Mouse (Mus musculus) right cerebral cortex, adult 2 months (tissue): ENCODE measurements around the gene Rasgef1b.
"Not testable (repeated sequence)": the region's sequence is repeated elsewhere in the genome, so short reads cannot be mapped to it uniquely, and the experiment has no call there.

Source experiments
- DNase-seq, 2 experiments: peaks; one replicate each; pipeline ENCODE4 v3.0.0; 2021 to 2022; ENCODE audit warnings: low spot score in 2 of 2

The Rasgef1b gene

DNA sequence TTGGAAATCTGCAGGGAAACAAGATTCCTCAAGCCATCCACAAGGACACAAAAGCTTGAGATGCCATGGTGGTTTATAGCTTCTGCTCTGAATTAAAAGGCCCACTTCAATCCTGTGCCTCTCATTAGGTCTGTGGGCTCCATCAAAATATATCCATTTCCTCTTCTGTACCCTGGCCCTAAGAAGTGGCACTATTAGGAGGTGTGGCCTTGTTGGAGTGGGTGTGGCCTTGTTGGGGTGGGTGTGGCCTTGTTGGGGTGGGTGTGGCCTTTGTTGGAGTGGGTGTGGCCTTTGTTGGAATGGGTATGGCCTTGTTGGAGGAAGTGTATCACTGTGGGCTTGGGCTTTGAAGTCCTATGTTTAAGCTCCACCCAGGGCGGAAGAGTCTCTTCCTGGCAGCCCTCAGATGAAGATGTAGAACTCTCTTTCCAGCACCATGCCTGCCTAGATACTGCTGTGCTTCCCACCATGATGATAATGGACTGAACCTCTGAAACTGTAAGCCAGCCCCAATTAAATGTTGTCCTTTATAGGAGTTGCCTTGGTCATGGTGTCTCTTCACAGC lies 512.2 kb downstream of the Rasgef1b start:
- not testable (repeated sequence) for DNase-seq

DNA sequence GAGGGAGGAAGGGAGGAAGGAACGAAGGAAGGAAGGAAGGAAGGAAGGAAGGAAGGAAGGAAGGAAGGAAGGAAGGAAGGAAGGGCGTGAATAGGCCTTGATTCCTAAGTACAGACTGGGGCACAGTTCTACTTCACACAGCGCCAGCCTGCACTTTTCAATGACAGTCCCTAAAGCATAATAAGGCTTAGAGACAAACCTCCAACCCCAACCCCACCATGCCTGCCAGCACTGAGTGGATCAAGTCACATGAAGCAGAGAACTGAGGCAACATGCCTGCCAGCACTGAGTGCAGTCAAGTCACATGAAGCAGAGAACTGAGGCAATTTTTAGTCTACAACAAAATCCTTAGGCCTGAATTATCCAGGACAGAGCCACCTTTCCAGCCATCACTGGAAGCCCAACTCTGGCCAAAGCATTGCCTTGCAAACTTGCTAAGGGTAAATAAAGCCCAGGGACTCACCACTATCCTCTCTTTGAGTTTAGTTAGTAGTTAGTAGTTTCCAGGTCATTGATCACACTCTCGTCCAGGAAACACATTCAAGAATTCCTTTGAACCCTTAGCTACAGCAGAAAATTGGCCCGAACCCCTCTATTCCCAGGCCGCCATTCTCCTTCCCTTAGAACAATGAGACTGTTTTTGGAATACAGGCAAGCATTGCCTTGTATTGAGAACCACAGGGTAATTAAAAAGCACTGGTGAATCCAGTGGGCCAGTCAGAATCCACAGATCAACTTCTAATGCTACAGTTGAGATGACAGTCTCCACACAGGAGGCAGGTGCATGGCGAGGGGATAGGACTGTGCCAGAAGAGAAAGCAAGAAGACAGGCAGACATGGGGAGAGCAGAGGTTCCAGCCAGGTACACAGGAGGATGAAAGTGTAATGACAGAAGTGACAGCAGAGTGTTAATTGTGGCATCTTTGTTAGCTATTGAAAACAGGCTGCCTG lies 513.4 kb downstream of the Rasgef1b start:
- DNase-seq, result no peak

DNA sequence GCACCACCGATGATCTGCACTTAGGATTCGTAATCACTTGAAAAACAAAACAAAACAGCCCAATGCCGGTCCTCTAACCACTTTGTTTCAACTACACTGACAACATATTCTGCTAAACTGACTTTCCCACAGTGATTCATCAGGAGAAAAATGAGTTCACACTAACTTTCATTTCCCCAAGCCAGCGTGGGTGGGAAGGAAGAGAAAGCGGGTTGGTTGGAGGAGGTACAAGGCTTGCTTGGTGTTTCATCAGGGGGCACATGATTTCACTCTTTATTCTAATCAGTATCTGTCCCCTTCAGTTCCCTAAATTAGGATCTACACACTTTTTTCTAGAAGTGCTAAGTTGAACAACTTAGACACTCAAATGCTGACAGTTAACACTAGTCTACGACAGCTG lies 514.5 kb downstream of the Rasgef1b start:
- DNase-seq, result peak; percentile 50 to 73

DNA sequence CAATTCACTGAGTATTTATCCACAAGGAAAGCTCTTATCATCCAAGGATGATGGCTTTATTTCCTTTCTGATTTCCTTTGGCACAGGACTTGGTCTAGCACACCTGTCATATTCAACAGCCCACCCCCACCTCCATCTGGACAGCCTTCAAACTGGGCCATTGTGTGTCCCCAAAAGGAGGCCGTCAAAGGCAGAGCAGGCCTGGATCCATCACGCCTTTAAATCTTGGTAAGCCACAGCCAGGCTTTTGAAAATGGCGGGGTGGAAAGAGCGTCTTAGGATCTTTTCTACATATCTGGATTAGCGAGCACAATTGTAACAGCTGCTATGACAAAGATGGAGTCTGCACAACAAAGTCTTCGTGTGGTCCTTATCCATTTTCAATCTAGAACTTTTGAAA lies 515.7 kb downstream of the Rasgef1b start:
- DNase-seq, result no peak

DNA sequence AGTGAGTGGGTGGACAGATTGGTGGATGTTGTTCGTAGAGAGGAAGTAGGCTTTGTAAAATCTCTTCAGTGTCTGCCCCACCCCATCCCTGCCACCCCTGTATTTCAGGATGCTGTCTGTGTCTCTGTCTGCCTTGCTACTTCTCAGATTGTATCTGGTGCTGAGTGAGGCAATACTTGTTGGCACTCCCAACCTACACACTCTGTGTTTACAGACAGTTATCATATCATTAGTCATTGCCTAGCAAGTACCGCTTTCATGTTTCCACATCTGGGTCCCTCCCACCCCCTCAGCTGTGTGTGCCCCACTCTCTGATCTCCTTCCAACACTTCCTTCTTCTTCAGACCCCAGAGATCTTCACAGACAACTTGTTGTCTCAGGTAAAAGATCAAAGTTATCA lies 525.4 kb downstream of the Rasgef1b start:
- no peak for DNase-seq

DNA sequence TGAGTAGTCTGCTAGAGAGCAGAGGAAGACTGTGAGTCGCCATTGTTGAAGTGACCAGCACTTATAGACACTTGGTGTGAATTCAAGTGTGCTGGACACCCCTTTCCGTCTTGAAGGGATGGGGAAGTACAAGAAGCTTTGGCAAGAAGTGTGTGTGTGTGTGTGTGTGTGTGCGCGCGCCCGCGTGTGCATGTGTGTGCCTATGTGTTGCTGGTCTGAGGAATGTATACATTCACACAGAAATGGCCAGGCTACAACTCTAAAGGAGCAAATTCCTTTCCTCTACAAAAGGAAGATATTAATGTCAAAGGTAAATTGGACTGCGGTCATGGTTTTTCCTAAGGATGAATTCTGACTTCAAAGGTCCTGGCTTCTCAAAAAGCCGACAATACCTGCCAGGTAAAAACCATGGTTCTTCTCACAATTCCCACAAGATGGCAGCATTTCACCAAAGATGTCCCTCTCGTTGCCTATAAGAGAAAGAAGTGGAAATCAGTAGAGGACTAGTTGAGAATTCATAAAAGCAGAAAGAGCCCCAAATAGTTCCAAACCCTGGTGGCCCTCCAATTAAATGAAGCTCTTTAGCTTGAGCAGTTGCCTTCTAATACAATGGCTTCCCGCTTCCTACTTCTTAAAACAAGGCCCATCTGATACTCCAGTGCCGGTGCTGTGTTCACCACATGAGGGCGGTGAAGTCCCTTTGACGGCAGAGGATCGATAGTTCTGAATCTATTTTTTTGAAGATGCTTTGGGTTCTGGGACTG lies 526.6 kb downstream of the Rasgef1b start:
- peak; percentile 75 to 79 for DNase-seq

DNA sequence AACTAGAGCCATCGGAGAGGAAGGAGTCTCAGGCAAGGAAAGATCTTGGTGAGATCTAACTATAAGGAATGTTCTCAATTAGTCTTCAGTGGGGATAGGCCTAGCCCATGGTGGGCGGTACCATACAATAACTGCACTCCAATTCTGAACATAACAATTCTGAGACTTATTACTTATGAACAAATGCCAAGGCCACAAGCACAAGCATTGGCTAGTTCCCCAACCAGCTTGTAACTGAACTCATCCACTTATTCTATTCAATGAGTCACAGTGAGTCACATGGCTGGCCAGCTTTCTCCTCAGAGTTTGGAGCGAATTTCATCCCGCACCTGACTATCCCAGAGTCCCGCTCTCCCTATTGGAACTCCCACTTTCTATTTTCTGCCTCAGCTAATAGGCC lies 533.4 kb downstream of the Rasgef1b start:
- DNase-seq, result no peak

DNA sequence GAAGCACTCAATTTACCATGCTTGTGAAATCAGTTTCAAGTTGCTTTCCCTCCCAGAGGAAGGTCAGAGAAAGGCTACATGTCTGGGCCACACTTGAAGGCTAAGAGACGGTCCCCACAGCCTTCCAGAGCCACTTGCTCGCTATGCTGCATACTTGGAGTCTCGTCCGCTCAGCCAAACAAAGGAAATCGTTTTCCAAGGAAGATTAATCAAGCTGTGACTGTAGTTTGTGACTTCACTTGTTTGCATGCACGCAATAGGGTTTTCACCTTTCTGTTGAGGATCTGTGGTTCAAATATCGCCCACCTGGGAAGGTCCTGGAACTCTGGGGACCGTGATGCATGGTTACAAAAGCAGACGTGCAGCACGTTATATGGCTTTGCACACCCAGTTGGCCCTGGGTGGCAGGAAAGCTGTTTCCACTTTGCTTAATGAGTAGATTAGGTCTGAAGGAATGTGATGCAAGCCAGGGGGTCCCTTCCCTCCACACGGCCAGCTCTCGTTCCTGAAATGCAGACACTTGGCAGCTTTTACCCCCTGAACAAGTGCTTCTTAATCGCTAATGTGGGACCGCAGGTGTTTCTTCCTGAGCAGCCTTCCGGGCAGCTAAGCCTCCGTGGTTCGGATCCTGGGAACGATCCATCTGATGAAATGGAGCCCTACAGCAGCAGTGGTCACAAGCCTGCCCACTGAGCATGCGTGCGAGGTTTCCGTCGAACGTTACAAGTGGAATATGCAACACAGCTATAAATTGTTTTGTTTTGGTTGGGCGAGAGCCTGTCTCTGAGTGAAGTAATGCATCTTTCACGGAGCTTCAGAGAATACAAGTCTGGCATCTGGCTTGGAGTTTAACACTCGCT lies 537.7 kb downstream of the Rasgef1b start:
- DNase-seq, result no peak

DNA sequence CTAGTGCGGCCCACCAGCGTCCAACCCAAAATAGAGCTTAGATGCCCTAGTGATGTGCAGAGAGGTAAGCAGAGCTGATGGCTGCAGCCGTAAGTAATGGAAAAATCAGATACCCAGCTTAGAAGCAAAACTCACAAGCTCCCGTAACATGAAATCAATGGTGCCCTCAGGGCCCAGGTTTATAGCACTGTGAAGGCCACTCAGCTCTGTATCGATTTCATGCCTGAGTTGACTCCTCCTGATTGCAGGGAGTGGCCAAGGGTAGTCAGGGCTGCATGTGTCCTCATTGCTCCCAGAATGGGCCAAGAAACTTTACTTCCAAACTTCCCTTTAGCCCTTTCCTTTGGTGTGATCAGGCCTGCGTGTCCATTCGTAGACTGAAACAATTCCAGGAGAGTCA lies 545.2 kb downstream of the Rasgef1b start:
- DNase-seq, result no peak

DNA sequence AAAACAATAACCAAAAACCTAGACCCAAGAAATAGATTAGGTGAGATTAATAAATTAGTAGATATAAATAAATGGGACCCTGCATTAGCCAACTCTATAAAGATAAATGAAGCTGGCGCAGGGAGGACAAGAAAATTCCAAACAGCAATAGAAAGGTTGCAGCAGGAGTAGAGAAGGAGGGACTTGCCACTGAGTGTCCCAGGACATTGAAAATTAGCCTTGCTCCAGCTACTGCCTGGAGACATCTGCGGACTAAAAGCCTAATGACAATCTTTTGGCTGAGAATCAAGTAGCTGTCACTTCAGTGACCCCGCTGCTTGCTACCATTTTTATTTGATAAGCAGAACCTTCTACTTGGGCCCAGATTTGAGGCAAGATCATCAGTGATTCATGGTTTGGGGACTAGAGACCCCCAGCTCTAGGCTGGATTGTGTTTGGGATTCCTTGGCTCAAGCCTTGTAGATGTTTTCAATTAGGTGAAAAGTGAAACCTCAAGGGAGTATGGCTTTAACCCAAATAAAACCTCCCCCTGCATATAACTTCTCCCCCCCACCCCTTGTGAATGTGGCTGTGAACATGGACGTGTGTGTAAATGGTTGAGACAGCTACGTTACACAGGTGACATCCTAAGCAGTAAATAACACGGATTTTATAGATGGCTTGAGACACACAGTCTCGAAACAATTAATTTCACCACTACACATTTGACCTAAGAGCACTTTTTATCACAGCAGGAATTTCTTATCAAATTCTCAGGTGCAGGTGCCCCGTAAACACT lies 554.1 kb downstream of the Rasgef1b start:
- no peak for DNase-seq

DNA sequence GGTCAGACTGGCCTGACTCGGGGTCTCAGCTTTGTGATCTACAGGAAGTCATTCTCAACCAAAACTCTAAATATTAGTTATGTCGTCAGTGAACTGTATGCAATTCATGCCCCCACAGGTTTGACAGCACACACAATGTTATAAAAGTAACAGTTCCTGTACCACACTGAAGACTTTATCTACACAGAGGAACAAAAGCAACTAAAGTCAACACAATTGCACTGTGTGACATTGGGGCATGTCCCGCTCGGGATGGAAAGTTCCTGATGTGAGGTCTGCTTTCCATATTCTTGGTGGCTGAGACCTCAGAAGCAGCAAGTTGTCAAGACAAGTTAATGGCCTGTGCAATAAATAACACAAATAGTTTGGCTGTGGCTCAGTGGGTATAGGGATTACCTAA lies 559.0 kb downstream of the Rasgef1b start:
- no peak for DNase-seq

DNA sequence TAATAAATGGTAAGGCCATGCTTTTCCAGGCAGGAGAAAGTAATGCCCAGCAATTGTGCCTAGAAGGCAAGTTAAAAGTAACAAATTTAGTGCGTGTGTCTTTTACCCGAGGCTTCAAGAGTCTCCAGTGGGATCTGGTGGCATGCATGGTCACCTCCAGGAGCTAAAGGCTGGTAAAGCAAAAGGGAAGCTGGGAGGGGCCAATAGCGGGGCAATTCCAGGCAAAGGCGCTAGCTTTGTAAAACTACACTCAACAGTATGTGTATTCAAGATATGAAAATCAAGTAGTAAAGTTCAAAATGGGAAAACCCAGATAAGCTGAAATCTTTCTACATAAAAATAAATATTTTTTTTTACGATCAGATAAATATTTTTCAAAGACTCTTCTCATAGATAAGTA lies 561.1 kb downstream of the Rasgef1b start:
- no peak for DNase-seq
